Mouse (Mus musculus) kidney, embryonic 16.5 days (tissue): Measurements from ENCODE around the gene Rgp1. TPM values are rescaled to one million over a fixed set of nuclear protein-coding genes. Genes with fewer than 3 reads are reported as not detected.

Source experiments
- ATAC-seq: fragments of 200-750 bp; cut with Nextera tagmentation; 2 replicates; pipeline ENCODE4 v1.8.0; 2017; ENCODE audit warnings: moderate TSS enrichment; ENCODE audit not compliant: low FRiP score, low TSS enrichment
- H3K27ac ChIP-seq: fragments of 300-500 bp; sonication (generic); 2 replicates; pipeline ENCODE4 v1.5.1; 2014; ENCODE audit warnings: low read length
- H3K27me3 ChIP-seq: fragments of 300-500 bp; sonication (generic); 2 replicates; pipeline ENCODE4 v1.6.1; 2014; ENCODE audit warnings: low read length, control low read depth, mixed read lengths; ENCODE audit not compliant: insufficient read depth
- H3K36me3 ChIP-seq: fragments of 300-500 bp; sonication (generic); 2 replicates; pipeline ENCODE4 v1.6.1; 2014; ENCODE audit warnings: low read length, control low read depth, mixed read lengths; ENCODE audit not compliant: insufficient read depth
- H3K4me1 ChIP-seq: fragments of 300-500 bp; sonication (generic); 2 replicates; pipeline ENCODE4 v1.6.1; 2014; ENCODE audit warnings: low read length, control low read depth, mixed read lengths; ENCODE audit not compliant: insufficient read depth
- H3K4me2 ChIP-seq: fragments of 300-500 bp; sonication (generic); replicated peaks from 2 replicates; pipeline ENCODE4 v1.6.1; 2014; ENCODE audit warnings: low read depth, low read length
- H3K4me3 ChIP-seq: fragments of 300-500 bp; sonication (generic); 2 replicates; pipeline ENCODE4 v1.5.1; 2014; ENCODE audit warnings: mild to moderate bottlenecking, low read length
- H3K9ac ChIP-seq: fragments of 300-500 bp; sonication (generic); replicated peaks from 2 replicates; pipeline ENCODE4 v1.6.1; 2014; ENCODE audit warnings: low read length
- H3K9me3 ChIP-seq: fragments of 300-500 bp; sonication (generic); 2 replicates; pipeline ENCODE4 v1.6.1; 2016; ENCODE audit warnings: low read length, control low read depth
- WGBS: fragments of 180-500 bp; shearing (Covaris S2); extraction: QIAGEN DNeasy Blood & Tissue Kit; methylation state at CpG from one replicate; pipeline ENCODE4 v1.1.7; 2014; 5-methylcytosine and 5-hydroxymethylcytosine counted together
- polyA plus RNA-seq: library from polyadenylated mRNA; unstranded; fragments of >200 nt; fragmentation: Nextera tagmentation; extraction: Ambion mirVana; gene quantifications from 2 replicates; pipeline ENCODE4 v1.2.1, GENCODE M21; 2015

Gene Rgp1
- polyA plus RNA-seq, 1 experiment from 2014 or later, result 33.0 TPM

- Histone ChIP-seq H3K27me3 (no peaks in the 10 kb centered on the region), H3K36me3 (peaks cover 22% of the 10 kb centered on the region), H3K4me1 (peaks cover 56% of the 10 kb centered on the region), H3K4me3 (peak overlapping the region; percentile 82), H3K27ac (peak overlapping the region; percentile 100), H3K4me2 (peak overlapping the region; percentile 73), H3K9ac (peak overlapping the region; percentile 95), H3K9me3 (no peaks in the 10 kb centered on the region)
- WGBS, result 15% methylated on average over 2 of the region's 2 CpGs
- no peak for ATAC-seq
Observed at GRCm38 (mm10) chr4:43560976-43561375, 17.5 kb upstream of the Rgp1 start.

- WGBS, result 2% methylated on average over 16 of the region's 16 CpGs
- Histone ChIP-seq H3K27me3 (no peaks in the 10 kb centered on the region), H3K9ac (peak overlapping the region; percentile 95), H3K27ac (peak overlapping the region; percentile 100), H3K4me3 (peak overlapping the region; percentile 82), H3K4me2 (peak overlapping the region; percentile 73), H3K4me1 (peaks cover 56% of the 10 kb centered on the region), H3K9me3 (no peaks in the 10 kb centered on the region), H3K36me3 (peaks cover 23% of the 10 kb centered on the region)
- ATAC-seq, result no peak
Observed at GRCm38 (mm10) chr4:43561436-43561996, 17.0 kb upstream of the Rgp1 start.

- Histone ChIP-seq H3K27ac (peak within 1 kb of the TSS; percentile 100), H3K9ac (peak within 1 kb of the TSS; percentile 95), H3K4me1 (peaks cover 54% of the 10 kb centered on the region), H3K4me2 (peak within 1 kb of the TSS; percentile 93), H3K36me3 (peaks cover 26% of the 10 kb centered on the region), H3K9me3 (no peaks in the 10 kb centered on the region), H3K4me3 (peak within 1 kb of the TSS; percentile 82), H3K27me3 (no peaks in the 10 kb centered on the region)
- WGBS, result 0% methylated on average over 62 of the region's 62 CpGs
- peak; percentile 93 for ATAC-seq
Observed at GRCm38 (mm10) chr4:43561997-43562768, 16.3 kb upstream of the Rgp1 start, which contains the start of the genes Creb3 and Tln1. Creb3 (plus strand) TSS chr4:43562332. Tln1 (minus strand) TSS chr4:43562691.

GRCm38 (mm10) chr4:43562769-43563600 is 15.5 kb upstream of the Rgp1 start:
- 2% methylated on average over 22 of the region's 22 CpGs for WGBS
- H3K9me3 ChIP-seq, result no peaks in the 10 kb centered on the region

GRCm38 (mm10) chr4:43563601-43563875 is 15.0 kb upstream of the Rgp1 start:
- H3K36me3 ChIP-seq, result peaks cover 39% of the 10 kb centered on the region
- H3K9ac ChIP-seq, result peak overlapping the region; percentile 71
- peaks cover 40% of the 10 kb centered on the region for H3K4me1 ChIP-seq
- no peaks in the 10 kb centered on the region for H3K9me3 ChIP-seq
- H3K27ac ChIP-seq, result peak overlapping the region; percentile 100; the same call in 1 of the 2 replicates
- peak overlapping the region; percentile 93 for H3K4me2 ChIP-seq
- 65% methylated on average over 4 of the region's 4 CpGs for WGBS
- H3K27me3 ChIP-seq, result no peaks in the 10 kb centered on the region
- peak overlapping the region; percentile 82 for H3K4me3 ChIP-seq
- ATAC-seq, result no peak

More at GRCm38 (mm10) chr4:43562769-43563600, 15.5 kb upstream of the Rgp1 start:
- peak overlapping the region; percentile 71 for H3K9ac ChIP-seq
- H3K27ac ChIP-seq, result peak overlapping the region; percentile 100
- peak overlapping the region; percentile 93 for H3K4me2 ChIP-seq
- H3K27me3 ChIP-seq, result no peaks in the 10 kb centered on the region
- peak overlapping the region; percentile 82 for H3K4me3 ChIP-seq
- ATAC-seq, result peak; percentile 5
- peaks cover 34% of the 10 kb centered on the region for H3K36me3 ChIP-seq
- H3K4me1 ChIP-seq, result peaks cover 46% of the 10 kb centered on the region

GRCm38 (mm10) chr4:43564231-43564630 is 14.3 kb upstream of the Rgp1 start:
- H3K4me3 ChIP-seq, result no peak overlapping the region
- no peak overlapping the region for H3K27ac ChIP-seq
- H3K27me3 ChIP-seq, result no peaks in the 10 kb centered on the region
- peaks cover 45% of the 10 kb centered on the region for H3K36me3 ChIP-seq
- no peak for ATAC-seq
- no peak overlapping the region for H3K4me2 ChIP-seq
- H3K9me3 ChIP-seq, result no peaks in the 10 kb centered on the region
- peaks cover 33% of the 10 kb centered on the region for H3K4me1 ChIP-seq
- WGBS, result 46% methylated on average over 2 of the region's 2 CpGs
- H3K9ac ChIP-seq, result no peak overlapping the region

- no peak overlapping the region for H3K27ac ChIP-seq
- no peaks in the 10 kb centered on the region for H3K27me3 ChIP-seq
- H3K4me2 ChIP-seq, result no peak overlapping the region
- no peaks in the 10 kb centered on the region for H3K9me3 ChIP-seq
- peaks cover 13% of the 10 kb centered on the region for H3K4me1 ChIP-seq
- 94% methylated on average over 9 of the region's 9 CpGs for WGBS
- ATAC-seq, result no peak
- peaks cover 74% of the 10 kb centered on the region for H3K36me3 ChIP-seq
- H3K4me3 ChIP-seq, result no peak overlapping the region
- no peak overlapping the region for H3K9ac ChIP-seq
Observed at GRCm38 (mm10) chr4:43567140-43567539, 11.4 kb upstream of the Rgp1 start.

GRCm38 (mm10) chr4:43571395-43572045 is 7.0 kb upstream of the Rgp1 start:
- no peaks in the 10 kb centered on the region for H3K9me3 ChIP-seq
- no peak overlapping the region for H3K9ac ChIP-seq
- peaks cover 11% of the 10 kb centered on the region for H3K4me1 ChIP-seq
- no peak overlapping the region for H3K4me3 ChIP-seq
- no peaks in the 10 kb centered on the region for H3K27me3 ChIP-seq
- no peak overlapping the region for H3K27ac ChIP-seq
- 81% methylated on average over 6 of the region's 6 CpGs for WGBS
- H3K4me2 ChIP-seq, result no peak overlapping the region
- H3K36me3 ChIP-seq, result peaks cover 66% of the 10 kb centered on the region
- ATAC-seq, result no peak

GRCm38 (mm10) chr4:43573561-43573960 is 5.0 kb upstream of the Rgp1 start:
- H3K9ac ChIP-seq, result no peak overlapping the region
- 90% methylated on average over 4 of the region's 4 CpGs for WGBS
- H3K36me3 ChIP-seq, result peaks cover 46% of the 10 kb centered on the region
- H3K27me3 ChIP-seq, result no peaks in the 10 kb centered on the region
- H3K27ac ChIP-seq, result no peak overlapping the region
- no peak overlapping the region for H3K4me2 ChIP-seq
- no peaks in the 10 kb centered on the region for H3K9me3 ChIP-seq
- H3K4me3 ChIP-seq, result no peak overlapping the region
- peaks cover 26% of the 10 kb centered on the region for H3K4me1 ChIP-seq
- ATAC-seq, result no peak
